Mouse (Mus musculus) kidney, postnatal 14 days (tissue): ENCODE data around the gene Tmem132c.

Source experiments
- DNase-seq: peaks from one replicate; pipeline ENCODE4 v3.0.0; 2022; ENCODE audit warnings: mixed read lengths

Tmem132c gene

DNA sequence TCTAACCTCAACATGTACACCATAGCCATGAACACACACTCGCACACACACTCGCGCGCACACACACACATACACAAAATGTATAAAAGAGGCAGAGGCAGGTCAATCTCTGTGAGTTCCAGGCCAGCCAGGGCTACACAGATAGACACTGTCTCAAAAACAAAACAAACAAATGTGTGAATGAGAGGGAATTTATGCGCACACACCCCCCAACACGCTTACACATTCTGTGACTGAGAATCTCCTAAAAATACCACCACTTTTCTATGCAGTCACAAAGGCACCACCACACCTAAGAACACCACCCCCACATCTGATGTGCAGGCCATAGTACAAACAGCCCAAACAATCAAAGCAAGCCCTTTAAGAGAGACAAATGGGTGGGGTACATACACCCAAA lies 370.8 kb downstream of the Tmem132c start:
- DNase-seq = no peak
